Mouse (Mus musculus): ENCODE results near the gene Acvrl1.

DNA sequence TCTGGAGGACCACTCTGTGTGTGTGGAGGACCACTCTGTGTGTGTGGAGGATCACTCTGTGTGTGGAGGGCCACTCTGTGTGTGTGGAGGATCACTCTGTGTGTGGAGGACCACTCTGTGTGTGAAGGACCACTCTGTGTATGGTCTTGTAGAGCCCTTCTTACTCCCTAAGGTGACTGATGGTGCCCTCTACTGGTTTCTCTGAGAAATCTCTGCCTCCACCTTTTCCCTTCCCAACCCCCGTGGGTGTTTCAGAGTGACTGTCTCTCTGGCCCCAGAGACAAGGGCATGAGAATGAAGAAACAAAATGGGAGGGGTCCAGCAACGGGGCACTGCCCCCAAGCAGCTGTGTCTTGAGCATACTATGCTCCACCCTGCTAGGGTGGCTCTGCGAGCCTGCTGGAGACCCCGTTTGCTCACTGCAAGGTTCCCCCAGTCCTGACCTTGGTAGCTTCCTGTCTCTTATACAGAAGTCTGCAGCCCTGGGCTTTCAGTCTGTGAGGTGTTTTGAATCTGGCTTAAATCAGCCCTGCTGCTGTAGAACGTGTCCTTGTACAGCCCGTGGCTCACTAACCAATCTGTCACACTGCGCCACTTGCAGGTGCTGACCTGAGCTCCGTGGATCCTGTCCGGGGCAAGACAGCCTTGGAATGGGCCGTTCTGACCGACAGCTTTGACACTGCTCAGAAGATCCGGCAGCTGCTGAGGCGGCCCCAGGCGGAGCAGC, 9.8 kb upstream of the Acvrl1 start:
- TF ChIP-seq GATA1 (IDR thresholded peaks at IDR 0.05; ENCODE audit: borderline replicate concordance, low read length) (no peak), FLI1 (IDR thresholded peaks at IDR 0.05; ENCODE audit: low read length) (no peak)

Data from megakaryocyte, embryonic 14.5 days (primary cell).